Mouse (Mus musculus): ENCODE results near the gene Pacrg. TPM values are rescaled to one million over a fixed set of nuclear protein-coding genes. Genes with fewer than 3 reads are reported as not detected.

Gene Pacrg
- total and polyA plus RNA-seq, 3 experiments: not detected

DNA sequence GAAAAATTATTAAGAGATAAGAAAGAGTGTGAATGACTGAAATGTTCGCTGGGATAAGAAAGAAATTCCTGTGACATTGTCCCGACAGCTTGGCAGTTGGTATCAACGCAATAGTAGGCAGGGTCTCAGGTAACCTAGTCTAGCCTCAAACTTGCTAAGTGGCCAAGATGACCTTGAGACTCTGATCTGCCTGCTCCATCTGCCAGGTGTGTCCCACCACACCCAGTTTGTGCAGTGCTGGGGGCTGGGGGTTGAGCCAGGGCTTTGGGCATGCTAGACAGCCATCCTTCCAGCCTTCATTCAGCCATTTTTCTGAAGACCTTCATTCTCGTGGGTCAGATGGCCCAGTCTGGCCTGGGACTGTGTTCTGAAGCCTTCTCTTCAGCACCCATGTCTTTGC, 473.5 kb downstream of the Pacrg start:
- no peaks in the 10 kb centered on the region for H3K27me3 ChIP-seq (ENCODE audit: control insufficient read depth in 1 of 2, insufficient read depth in 2 of 2, low read length in 2 of 2)
- DNase-seq (ENCODE audit: low read depth, low spot score): no peak
- H3K9me3 ChIP-seq (replicated peaks; ENCODE audit: insufficient read depth, low read length): no peaks in the 10 kb centered on the region
- H3K36me3 ChIP-seq (ENCODE audit: control insufficient read depth in 1 of 2, insufficient read depth in 2 of 2, low read length in 2 of 2): no peaks in the 10 kb centered on the region
- H3K79me2 ChIP-seq (ENCODE audit: control insufficient read depth, insufficient read depth, low read length, poor library complexity): no peaks in the 10 kb centered on the region; the same call in 1 of the 2 replicates
- no peak overlapping the region for H3K4me3 ChIP-seq (ENCODE audit: control insufficient read depth in 1 of 2, insufficient read depth in 1 of 2, low read depth in 2 of 2, low read length in 2 of 2)
- no peak overlapping the region for H3K9ac ChIP-seq (ENCODE audit: control insufficient read depth, low read depth, low read length, poor library complexity, severe bottlenecking)
- no peak for TF ChIP-seq TBP (IDR thresholded peaks at IDR 0.05; ENCODE audit: low read depth, low read length)
- no peak for TF ChIP-seq ZC3H11A (IDR thresholded peaks at IDR 0.05; ENCODE audit: low read depth, low read length)
- TF ChIP-seq HCFC1 (IDR thresholded peaks at IDR 0.05; ENCODE audit: low read depth, low read length): no peak
- no peak for TF ChIP-seq MXI1 (IDR thresholded peaks at IDR 0.05; ENCODE audit: low read depth, low read length)
- TF ChIP-seq BHLHE40 (IDR thresholded peaks at IDR 0.05; ENCODE audit: borderline replicate concordance, low read depth, low read length): no peak
- no peak for TF ChIP-seq POLR2AphosphoS2 (IDR thresholded peaks at IDR 0.05; ENCODE audit: low read length)
- no peak for TF ChIP-seq ZMIZ1 (IDR thresholded peaks at IDR 0.05; ENCODE audit: low read depth, low read length)
- TF ChIP-seq CTCF (IDR thresholded peaks at IDR 0.05 in 2 of 3, conservative IDR thresholded peaks at IDR 0.05 in 1 of 3; ENCODE audit: control insufficient read depth in 1 of 3, insufficient read depth in 1 of 3, low read depth in 2 of 3, low read length in 3 of 3, poor library complexity in 1 of 3, severe bottlenecking in 1 of 3): no peak
- TF ChIP-seq ZKSCAN1 (IDR thresholded peaks at IDR 0.05; ENCODE audit: low read depth, low read length): no peak
- H3K27ac ChIP-seq (ENCODE audit: control insufficient read depth, low read depth, low read length): no peak overlapping the region
- H3K4me1 ChIP-seq (ENCODE audit: control insufficient read depth in 1 of 2, insufficient read depth in 2 of 2, low read length in 2 of 2): no peaks in the 10 kb centered on the region

DNA sequence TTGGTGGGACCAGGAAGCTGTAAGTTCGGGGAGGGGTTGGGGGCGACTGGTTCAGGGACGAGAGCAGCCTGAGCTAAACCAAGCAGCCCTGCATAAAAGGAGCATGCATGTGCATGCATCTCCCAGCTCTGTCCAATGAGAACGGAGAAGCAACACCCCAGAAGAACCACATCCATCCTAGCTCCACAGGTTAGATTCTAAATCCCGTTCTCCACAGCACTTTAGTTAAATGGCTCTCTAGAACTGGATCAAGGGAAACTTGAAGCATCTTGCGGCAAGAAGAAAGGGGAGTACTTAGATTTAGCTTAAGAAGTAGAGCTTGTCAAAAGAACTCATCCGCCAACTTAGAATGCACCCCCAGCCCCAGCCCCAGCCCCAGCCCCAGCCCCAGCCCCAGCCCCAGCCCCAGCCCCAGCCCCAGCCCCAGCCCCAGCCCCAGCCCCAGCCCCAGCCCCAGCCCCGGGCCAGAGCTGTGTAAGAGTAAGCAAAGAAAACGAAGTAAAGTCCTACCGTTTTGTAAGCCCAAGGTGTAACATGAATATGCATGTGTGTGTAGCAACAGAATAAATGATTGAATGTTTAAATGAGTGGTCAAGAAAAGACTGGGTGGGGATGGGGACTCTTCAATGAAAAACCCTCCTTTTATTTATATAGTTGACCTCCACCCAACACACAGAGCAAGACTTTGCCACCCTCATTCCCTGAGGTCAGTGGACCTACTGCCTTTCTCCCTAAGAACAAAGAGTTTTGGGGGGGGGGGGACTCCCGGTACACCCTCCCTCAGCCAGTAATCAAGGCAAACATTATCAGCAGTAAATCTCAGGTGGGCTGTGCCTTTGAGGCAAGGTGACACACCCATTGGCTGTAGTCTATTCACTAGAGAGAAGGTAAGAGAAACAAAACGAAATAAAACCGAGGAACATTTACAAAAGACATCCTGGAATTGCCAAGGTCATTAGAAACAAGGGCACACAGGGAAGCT, 474.3 kb downstream of the Pacrg start:
- no peaks in the 10 kb centered on the region for H3K36me3 ChIP-seq (ENCODE audit: control insufficient read depth in 1 of 2, insufficient read depth in 2 of 2, low read length in 2 of 2)
- H3K27me3 ChIP-seq (ENCODE audit: control insufficient read depth in 1 of 2, insufficient read depth in 2 of 2, low read length in 2 of 2): no peaks in the 10 kb centered on the region
- DNase-seq (ENCODE audit: low read depth, low spot score): no peak
- no peak overlapping the region for H3K9ac ChIP-seq (ENCODE audit: control insufficient read depth, low read depth, low read length, poor library complexity, severe bottlenecking)
- H3K79me2 ChIP-seq (ENCODE audit: control insufficient read depth, insufficient read depth, low read length, poor library complexity): no peaks in the 10 kb centered on the region; the same call in 1 of the 2 replicates
- no peak overlapping the region for H3K27ac ChIP-seq (ENCODE audit: control insufficient read depth, low read depth, low read length)
- H3K9me3 ChIP-seq (replicated peaks; ENCODE audit: insufficient read depth, low read length): no peaks in the 10 kb centered on the region
- no peak overlapping the region for H3K4me3 ChIP-seq (ENCODE audit: control insufficient read depth in 1 of 2, insufficient read depth in 1 of 2, low read depth in 2 of 2, low read length in 2 of 2)
- H3K4me1 ChIP-seq (ENCODE audit: control insufficient read depth in 1 of 2, insufficient read depth in 2 of 2, low read length in 2 of 2): no peaks in the 10 kb centered on the region
- TF ChIP-seq MAZ (IDR thresholded peaks at IDR 0.05; ENCODE audit: low read depth, low read length) (no peak), TBP (IDR thresholded peaks at IDR 0.05; ENCODE audit: low read depth, low read length) (no peak), CHD2 (IDR thresholded peaks at IDR 0.05; ENCODE audit: low read length) (no peak), CTCF (IDR thresholded peaks at IDR 0.05 in 2 of 3, conservative IDR thresholded peaks at IDR 0.05 in 1 of 3; ENCODE audit: control insufficient read depth in 1 of 3, insufficient read depth in 1 of 3, low read depth in 2 of 3, low read length in 3 of 3, poor library complexity in 1 of 3, severe bottlenecking in 1 of 3) (no peak)

DNA sequence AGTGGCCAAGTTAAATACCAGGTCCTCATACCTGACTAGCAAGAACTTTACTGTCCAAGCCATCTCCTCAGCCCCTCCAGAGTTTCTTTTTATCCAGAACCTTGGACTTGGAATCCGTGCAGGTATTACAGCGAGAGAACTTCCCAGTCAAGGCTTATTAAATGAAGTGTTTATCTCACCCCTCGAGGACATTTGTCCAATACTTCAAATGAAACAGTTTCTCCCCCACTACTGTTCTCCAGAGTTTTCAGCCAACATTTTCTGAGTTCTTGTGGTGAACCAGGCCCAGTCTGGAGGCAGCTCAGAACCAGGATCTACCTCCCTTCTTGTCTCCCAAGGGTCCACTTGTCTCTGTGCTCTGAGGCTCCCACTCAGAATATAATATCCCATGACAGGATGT, 477.0 kb downstream of the Pacrg start:
- Histone ChIP-seq H3K27me3 (ENCODE audit: control insufficient read depth in 1 of 2, insufficient read depth in 2 of 2, low read length in 2 of 2) (no peaks in the 10 kb centered on the region), H3K36me3 (ENCODE audit: control insufficient read depth in 1 of 2, insufficient read depth in 2 of 2, low read length in 2 of 2) (no peaks in the 10 kb centered on the region), H3K9me3 (replicated peaks; ENCODE audit: insufficient read depth, low read length) (no peaks in the 10 kb centered on the region), H3K27ac (ENCODE audit: control insufficient read depth, low read depth, low read length) (no peak overlapping the region), H3K9ac (ENCODE audit: control insufficient read depth, low read depth, low read length, poor library complexity, severe bottlenecking) (no peak overlapping the region), H3K79me2 (ENCODE audit: control insufficient read depth, insufficient read depth, low read length, poor library complexity) (no peaks in the 10 kb centered on the region; the same call in 1 of the 2 replicates), H3K4me1 (ENCODE audit: control insufficient read depth in 1 of 2, insufficient read depth in 2 of 2, low read length in 2 of 2) (no peaks in the 10 kb centered on the region), H3K4me3 (ENCODE audit: control insufficient read depth in 1 of 2, insufficient read depth in 1 of 2, low read depth in 2 of 2, low read length in 2 of 2) (no peak overlapping the region)
- DNase-seq (ENCODE audit: low read depth, low spot score): no peak
- TF ChIP-seq MEF2A (IDR thresholded peaks at IDR 0.05; ENCODE audit: extremely low read depth, insufficient replicate concordance, low read depth, low read length, poor library complexity, severe bottlenecking) (no peak), SMC3 (IDR thresholded peaks at IDR 0.05; ENCODE audit: low read depth, low read length) (no peak), MYC (IDR thresholded peaks at IDR 0.05; ENCODE audit: low read depth, low read length) (no peak), USF2 (IDR thresholded peaks at IDR 0.05; ENCODE audit: borderline replicate concordance in 1 of 2, insufficient read depth in 1 of 2, low read depth in 1 of 2, low read length in 2 of 2) (no peak), KAT2A (conservative IDR thresholded peaks at IDR 0.05; ENCODE audit: low read depth, low read length) (no peak), CHD1 (IDR thresholded peaks at IDR 0.05; ENCODE audit: low read depth, low read length) (no peak), BHLHE40 (IDR thresholded peaks at IDR 0.05; ENCODE audit: borderline replicate concordance, low read depth, low read length) (no peak), CHD2 (IDR thresholded peaks at IDR 0.05; ENCODE audit: low read length) (no peak), POLR2AphosphoS5 (IDR thresholded peaks at IDR 0.05; ENCODE audit: borderline replicate concordance, low read depth, low read length) (no peak), RCOR1 (IDR thresholded peaks at IDR 0.05; ENCODE audit: low read depth, low read length) (no peak), ZC3H11A (IDR thresholded peaks at IDR 0.05; ENCODE audit: low read depth, low read length) (no peak), NRF1 (IDR thresholded peaks at IDR 0.05; ENCODE audit: insufficient read depth, low read depth, low read length, poor library complexity, severe bottlenecking) (no peak), ZNF384 (IDR thresholded peaks at IDR 0.05; ENCODE audit: low read depth, low read length) (no peak), MAX (IDR thresholded peaks at IDR 0.05; ENCODE audit: low read length) (no peak)

Measured in MEL (cell line).